Mouse (Mus musculus) hindbrain, postnatal 0 days (tissue): ENCODE measurements around the gene Pheta1. TPM values are rescaled to one million over a fixed set of nuclear protein-coding genes. Genes with fewer than 3 reads are reported as not detected.

Experiments
- ATAC-seq: fragments of 200-750 bp; cut with Nextera tagmentation; 2 replicates; pipeline ENCODE4 v1.8.0; 2017; ENCODE audit warnings: mild to moderate bottlenecking, moderate TSS enrichment, moderate library complexity
- DNase-seq: peaks from one replicate; pipeline ENCODE4 v3.0.0-alpha.2; 2015; ENCODE audit warnings: low spot score
- H3K27ac ChIP-seq: fragments of 300-500 bp; sonication (generic); 2 replicates; pipeline ENCODE4 v1.5.1; 2014; ENCODE audit warnings: mild to moderate bottlenecking
- H3K27me3 ChIP-seq: fragments of 300-500 bp; sonication (generic); 2 replicates; pipeline ENCODE4 v1.6.1; 2014; ENCODE audit warnings: low read length, mixed read lengths; ENCODE audit not compliant: insufficient read depth
- H3K36me3 ChIP-seq: fragments of 300-500 bp; sonication (generic); 2 replicates; pipeline ENCODE4 v1.6.1; 2014; ENCODE audit warnings: low read length, mixed read lengths; ENCODE audit not compliant: insufficient read depth
- H3K4me1 ChIP-seq: fragments of 300-500 bp; sonication (generic); 2 replicates; pipeline ENCODE4 v1.6.1; 2014; ENCODE audit warnings: antibody characterized with exemption, low read length, mixed read lengths; ENCODE audit not compliant: insufficient read depth
- H3K4me2 ChIP-seq: fragments of 300-500 bp; sonication (generic); 2 replicates; pipeline ENCODE4 v1.6.1; 2014; ENCODE audit warnings: low read depth, mild to moderate bottlenecking, low read length, moderate library complexity, mixed read lengths
- H3K4me3 ChIP-seq: fragments of 300-500 bp; sonication (generic); 2 replicates; pipeline ENCODE4 v1.5.1; 2014; ENCODE audit warnings: low read length
- H3K9ac ChIP-seq: fragments of 300-500 bp; sonication (generic); replicated peaks from 2 replicates; pipeline ENCODE4 v1.6.1; 2014; ENCODE audit warnings: mild to moderate bottlenecking, low read length, moderate library complexity, mixed read lengths
- H3K9me3 ChIP-seq: fragments of 300-500 bp; sonication (generic); 2 replicates; pipeline ENCODE4 v1.6.1; 2016; ENCODE audit warnings: low read length, mixed read lengths
- CTCF ChIP-seq: IDR thresholded peaks from 2 replicates; pipeline ENCODE4 v1.5.1; 2016; ENCODE audit warnings: antibody characterized with exemption, control low read depth, low read depth
- WGBS: fragments of 180-500 bp; shearing (Covaris S2); extraction: QIAGEN DNeasy Blood & Tissue Kit; methylation state at CpG from one replicate; pipeline ENCODE4 v1.1.7; 2014; 5-methylcytosine and 5-hydroxymethylcytosine counted together
- microRNA-seq, 2 experiments: library from miRNA; unstranded; fragments of <30 nt; microRNA quantifications; one replicate each; pipeline ENCODE4; 2016
- polyA plus RNA-seq: library from polyadenylated mRNA; unstranded; fragments of >200 nt; fragmentation: Nextera tagmentation; extraction: Ambion mirVana; gene quantifications from 2 replicates; pipeline ENCODE4 v1.2.1, GENCODE M21; 2015
- total RNA-seq: library from RNA; depleted of rRNA; stranded (reverse); fragments of >200 nt; gene quantifications from 2 replicates; pipeline ENCODE4 v1.2.3, GENCODE M21; 2014; rRNA removed

The Pheta1 gene
- total and polyA plus RNA-seq, 2 experiments from 2014 or later = 28.3 to 52.5 TPM

DNA sequence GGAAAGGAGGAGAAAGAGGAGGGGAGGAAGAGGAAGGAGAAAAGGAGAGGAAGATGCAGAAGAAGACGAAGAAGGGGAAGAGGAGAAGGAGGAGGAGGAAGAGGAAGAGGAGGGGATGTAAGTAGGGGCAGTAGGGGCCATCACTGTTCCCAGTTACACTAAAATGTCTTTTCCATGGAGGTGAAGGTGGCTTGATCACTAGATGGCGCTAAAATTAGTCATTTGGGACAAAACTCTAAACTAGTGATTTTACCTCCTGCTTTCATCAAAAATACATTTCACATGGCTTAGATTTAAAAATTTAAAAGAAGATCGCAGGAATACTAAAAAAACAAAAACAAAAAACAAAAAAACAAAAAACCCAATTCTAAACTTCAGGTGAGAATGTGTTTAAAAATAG lies 44.8 kb downstream of the Pheta1 start:
- no peaks in the 10 kb centered on the region for H3K36me3 ChIP-seq
- peaks cover 9% of the 10 kb centered on the region; the same call in 1 of the 2 replicates for H3K4me1 ChIP-seq
- H3K27me3 ChIP-seq = 0 out of 2 replicates have a peak, but pooled peaks cover 3% of the 10 kb centered on the region
- 39% methylated on average over 3 of the region's 3 CpGs for WGBS
- ATAC-seq (no peak), DNase-seq (peak; percentile 80)
- no peak overlapping the region for H3K9ac ChIP-seq
- no peaks in the 10 kb centered on the region for H3K9me3 ChIP-seq
- TF ChIP-seq CTCF = peak; percentile 66
- no peak overlapping the region for H3K27ac ChIP-seq
- no peak overlapping the region for H3K4me3 ChIP-seq
- H3K4me2 ChIP-seq = no peak overlapping the region

DNA sequence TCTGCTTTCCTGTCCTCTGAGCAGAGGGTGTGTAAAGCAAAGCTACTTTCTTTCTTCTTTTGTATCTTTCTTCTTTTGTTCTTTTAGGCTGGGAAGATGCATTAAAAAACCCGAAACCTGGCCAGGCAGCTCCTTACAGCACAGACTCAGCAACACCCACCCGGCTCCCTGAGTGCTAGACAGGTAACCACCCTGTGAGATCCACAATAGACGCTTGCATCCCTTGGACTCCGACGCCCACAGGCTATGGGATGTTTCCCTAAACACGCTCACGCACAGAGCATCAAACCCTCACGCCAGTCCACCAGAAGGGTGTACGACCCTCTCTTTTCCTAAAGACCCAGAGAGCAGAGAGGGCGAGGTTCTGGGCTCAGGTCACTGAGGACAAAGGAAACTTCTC lies 45.9 kb downstream of the Pheta1 start:
- Histone ChIP-seq H3K9me3 (no peaks in the 10 kb centered on the region), H3K4me3 (no peak overlapping the region), H3K4me2 (no peak overlapping the region), H3K36me3 (no peaks in the 10 kb centered on the region), H3K27ac (no peak overlapping the region), H3K27me3 (0 out of 2 replicates have a peak, but pooled peaks cover 3% of the 10 kb centered on the region), H3K4me1 (peaks cover 9% of the 10 kb centered on the region; the same call in 1 of the 2 replicates), H3K9ac (no peak overlapping the region)
- DNase-seq = no peak
- no peak for ATAC-seq
- 49% methylated on average over 10 of the region's 10 CpGs for WGBS
- no peak for TF ChIP-seq CTCF

DNA sequence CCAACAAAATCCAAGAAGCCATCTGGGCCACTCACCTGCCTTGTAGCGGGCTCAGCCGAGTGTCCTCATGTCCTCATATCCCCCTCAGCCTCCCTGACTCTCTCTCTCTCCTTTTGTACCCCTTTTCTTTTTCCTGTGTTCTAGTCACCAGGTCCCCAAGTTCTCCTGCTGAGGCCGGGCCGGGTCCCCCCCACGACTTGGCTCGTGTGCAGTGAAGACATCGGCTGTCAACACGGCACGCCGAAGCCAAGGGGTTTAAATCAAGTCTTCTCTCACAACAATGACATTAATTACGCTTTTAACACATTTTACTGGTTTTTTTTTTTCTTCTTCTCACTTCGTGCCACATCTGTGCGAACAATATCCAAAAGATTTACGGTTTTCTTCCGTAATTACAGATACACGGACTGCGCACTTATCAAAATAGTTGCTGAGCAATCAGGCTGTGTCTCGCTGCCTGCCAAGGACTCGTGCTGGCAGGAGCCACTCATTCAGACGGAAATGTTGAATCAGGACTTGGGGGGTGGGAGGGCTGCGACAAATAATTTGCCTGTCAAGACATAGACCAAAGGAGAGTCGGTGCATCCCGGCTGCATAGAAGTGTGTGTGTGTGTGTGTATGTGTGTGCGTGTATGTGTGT lies 46.5 kb downstream of the Pheta1 start:
- peak; percentile 52 for DNase-seq
- H3K9ac ChIP-seq = 0 out of 2 replicates have a peak overlapping the region, but pooled peaks have one; percentile 5
- no peak overlapping the region for H3K27ac ChIP-seq

DNA sequence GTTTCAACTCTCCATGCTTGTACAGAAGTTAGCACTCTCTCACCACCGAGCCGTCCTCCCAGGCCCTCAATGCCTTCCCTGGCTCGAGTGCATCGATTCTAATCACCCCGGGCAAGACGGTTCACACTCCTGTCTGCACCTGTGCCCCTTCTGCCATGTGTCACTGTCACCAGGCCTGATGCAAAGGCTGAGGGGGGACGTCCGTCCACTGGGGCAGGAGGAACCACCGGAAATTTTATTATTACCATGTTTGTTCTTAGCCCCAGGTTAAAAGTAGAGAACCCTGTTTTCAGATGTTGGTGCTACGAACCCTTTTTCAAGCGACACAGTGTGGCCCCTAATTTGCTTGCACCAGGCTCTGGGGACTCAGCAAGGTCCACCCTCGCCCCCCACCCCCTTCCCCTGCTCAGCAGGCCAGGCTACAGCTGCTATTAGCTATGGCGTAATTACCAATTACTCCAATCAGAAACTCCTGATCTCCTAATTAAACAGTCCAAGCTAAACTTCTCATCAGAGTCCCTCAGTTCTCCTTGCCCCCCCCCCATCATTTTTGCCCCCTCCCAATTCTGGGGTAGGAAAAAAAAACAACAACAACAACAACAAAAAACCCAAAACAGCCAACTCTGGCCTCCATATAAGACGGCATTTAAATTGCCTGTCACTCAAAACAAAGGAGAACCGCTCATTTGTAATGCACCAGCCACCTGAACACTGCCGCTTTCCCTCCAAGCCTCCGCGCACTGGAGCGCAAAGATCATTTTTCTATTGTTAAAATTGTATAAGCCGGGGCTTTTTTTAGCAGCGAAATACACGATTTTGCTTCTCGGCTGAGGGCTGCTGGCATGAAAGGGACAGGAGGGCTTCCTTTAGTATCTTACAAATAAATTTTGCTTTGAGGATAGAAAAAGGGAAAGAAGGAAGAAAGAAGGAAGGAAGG lies 54.3 kb downstream of the Pheta1 start:
- no peaks in the 10 kb centered on the region for H3K9me3 ChIP-seq
- no peak for DNase-seq
- H3K4me1 ChIP-seq = no peaks in the 10 kb centered on the region
- TF ChIP-seq CTCF = no peak
- H3K27ac ChIP-seq = 0 out of 2 replicates have a peak overlapping the region, but pooled peaks have one; percentile 32
- no peak overlapping the region for H3K4me2 ChIP-seq
- ATAC-seq = no peak
- H3K27me3 ChIP-seq = no peaks in the 10 kb centered on the region
- no peak overlapping the region for H3K4me3 ChIP-seq
- no peak overlapping the region for H3K9ac ChIP-seq
- 31% methylated on average over 23 of the region's 23 CpGs for WGBS
- no peaks in the 10 kb centered on the region for H3K36me3 ChIP-seq

More for the DNA sequence above, 46.5 kb downstream of the Pheta1 start:
- Histone ChIP-seq H3K36me3 (no peaks in the 10 kb centered on the region), H3K4me1 (peaks cover 9% of the 10 kb centered on the region; the same call in 1 of the 2 replicates), H3K9me3 (no peaks in the 10 kb centered on the region), H3K4me2 (peak overlapping the region; percentile 36; the same call in 1 of the 2 replicates), H3K27me3 (0 out of 2 replicates have a peak, but pooled peaks cover 3% of the 10 kb centered on the region), H3K4me3 (no peak overlapping the region)
- no peak for TF ChIP-seq CTCF
- 24% methylated on average over 24 of the region's 24 CpGs for WGBS
- ATAC-seq = 0 out of 2 replicates have a peak, but pooled peaks have one; percentile 15

Small RNAs within 50 kb of the gene (microRNA-seq; reads per million reads assigned to microRNA genes)
- 0.71 to 0.72 reads per million in 2 experiments for gene Mir7031

Other genes with a start within 250 kb of the Pheta1 start
- 1.7 and 3.7 TPM in 2 replicates for gene Acad12, start 230.0 kb upstream of the Pheta1 start, total RNA-seq
- 1.6 and 2.2 TPM in 2 replicates for gene Acad12, start 230.0 kb upstream of the Pheta1 start, polyA plus RNA-seq
- 0.72 and 5.1 TPM in 2 replicates for gene Acad10, start 188.5 kb upstream of the Pheta1 start, total RNA-seq
- 1.2 and 1.4 TPM in 2 replicates for gene Acad10, start 188.5 kb upstream of the Pheta1 start, polyA plus RNA-seq
- 41.2 and 41.7 TPM in 2 replicates for gene Brap, start 188.4 kb upstream of the Pheta1 start, total RNA-seq
- gene Brap, start 188.4 kb upstream of the Pheta1 start, polyA plus RNA-seq = 43.5 and 44.0 TPM in 2 replicates
- 86.8 and 118 TPM in 2 replicates for gene Atxn2, start 137.6 kb upstream of the Pheta1 start, total RNA-seq
- 83.5 and 85.9 TPM in 2 replicates for gene Atxn2, start 137.6 kb upstream of the Pheta1 start, polyA plus RNA-seq
- gene Sh2b3, start 11.3 kb upstream of the Pheta1 start, total RNA-seq = 24.7 and 31.0 TPM in 2 replicates
- gene Sh2b3, start 11.3 kb upstream of the Pheta1 start, polyA plus RNA-seq = 6.5 and 6.6 TPM in 2 replicates
- gene Cux2, start 201.1 kb downstream of the Pheta1 start, total RNA-seq = 35.4 and 46.6 TPM in 2 replicates
- gene Cux2, start 201.1 kb downstream of the Pheta1 start, polyA plus RNA-seq = 15.2 and 16.6 TPM in 2 replicates